Mouse (Mus musculus) cerebellum, postnatal 25 days (tissue): ENCODE measurements around the gene Thpo.
A peak's percentile ranks its signal among the peaks of the same experiment; 100 is the strongest.

Source experiments
- DNase-seq, 2 experiments: peaks; one replicate each; pipeline ENCODE4 v3.0.0; 2021; ENCODE audit warnings: mixed read lengths in 2 of 2

Thpo gene

GRCm38 (mm10) chr16:20703071-20703470 lies 31.2 kb downstream of the Thpo start:
- peak in 1 of 2 experiments; percentile 25 for DNase-seq

GRCm38 (mm10) chr16:20702522-20702893 lies 31.8 kb downstream of the Thpo start:
- DNase-seq: peak; percentile 61 to 79

- DNase-seq: peak in 1 of 2 experiments; percentile 18
Measured at GRCm38 (mm10) chr16:20701729-20702521, 32.4 kb downstream of the Thpo start.

GRCm38 (mm10) chr16:20701316-20701715 lies 33.0 kb downstream of the Thpo start:
- DNase-seq: peak in 1 of 2 experiments; percentile 21

- peak; percentile 81 to 82 for DNase-seq
Measured at GRCm38 (mm10) chr16:20700036-20700435, 34.3 kb downstream of the Thpo start.

- DNase-seq: peak in 1 of 2 experiments; percentile 17
Measured at GRCm38 (mm10) chr16:20699266-20699665, 35.0 kb downstream of the Thpo start.

GRCm38 (mm10) chr16:20695622-20696323 lies 38.5 kb downstream of the Thpo start:
- peak; percentile 93 to 98 for DNase-seq

GRCm38 (mm10) chr16:20694781-20695180 lies 39.5 kb downstream of the Thpo start:
- DNase-seq: peak; percentile 75

- peak; percentile 95 to 97 for DNase-seq
Measured at GRCm38 (mm10) chr16:20693111-20693701, 41.1 kb downstream of the Thpo start, which contains the start of gene Fam131a. Fam131a (plus strand) TSS chr16:20693241.

GRCm38 (mm10) chr16:20692241-20692965 lies 41.9 kb downstream of the Thpo start:
- DNase-seq: peak in 1 of 2 experiments; percentile 41

- no peak for DNase-seq
Measured at GRCm38 (mm10) chr16:20691617-20692016, 42.7 kb downstream of the Thpo start.

- DNase-seq: no peak
Measured at GRCm38 (mm10) chr16:20690774-20691173, 43.5 kb downstream of the Thpo start.

GRCm38 (mm10) chr16:20677974-20678675 lies 56.2 kb downstream of the Thpo start:
- DNase-seq: peak; percentile 79 to 91

- DNase-seq: no peak
Measured at GRCm38 (mm10) chr16:20677380-20677779, 56.9 kb downstream of the Thpo start.

GRCm38 (mm10) chr16:20676702-20677101 lies 57.6 kb downstream of the Thpo start:
- no peak for DNase-seq

GRCm38 (mm10) chr16:20675213-20675612 lies 59.1 kb downstream of the Thpo start:
- no peak for DNase-seq
